Mouse (Mus musculus) lung, postnatal 0 days (tissue): Measurements from ENCODE around the gene Tssk1.

ENCODE experiments used
- CTCF ChIP-seq: IDR thresholded peaks from 2 replicates; pipeline ENCODE4 v1.5.1; 2016; ENCODE audit warnings: antibody characterized with exemption, mild to moderate bottlenecking
- EP300 ChIP-seq: IDR thresholded peaks from 2 replicates; pipeline ENCODE4 v1.6.1; 2016; ENCODE audit warnings: antibody characterized with exemption, mild to moderate bottlenecking, control low read depth

- TF ChIP-seq CTCF = no peak
- TF ChIP-seq EP300 = no peak
Observed at GRCm38 (mm10) chr16:17865293-17865692, 28.7 kb upstream of the Tssk1 start.
